In genomic region chr4:130130641-130131350, GRCm38 (mm10) we compare ENCODE assay signal across 16 mouse cellular contexts. TPM values are rescaled to one million over a fixed set of nuclear protein-coding genes. Genes with fewer than 3 reads are reported as not detected.
DNase-seq lines count a peak whose midpoint lies in the region; ATAC-seq lines count a peak whose summit lies in the region.
"Had no signal": no experiment of that assay in that cellular context is flagged by ENCODE, and none has a peak within 500 bp of the region (broad histone marks: within the 10 kb centered on the region; RNA-seq: fewer than 3 reads in every experiment).

No protein-coding gene starts in this region.

- no peaks in the 10 kb centered on the region for H3K27me3 ChIP-seq in intestine, embryonic 14.5 days (replicated peaks; ENCODE audit: control insufficient read depth, insufficient read depth, low read length)
- H3K27me3 ChIP-seq: neural tube, embryonic 12.5 days had no signal

- H3K4me1 ChIP-seq in intestine, embryonic 14.5 days (replicated peaks; ENCODE audit: control insufficient read depth, insufficient read depth, low read length) = peaks cover 5% of the 10 kb centered on the region
- H3K4me1 ChIP-seq: neural tube, embryonic 12.5 days had no signal

- no peak overlapping the region for H3K9ac ChIP-seq in intestine, embryonic 14.5 days (ENCODE audit: low read length)
- H3K9ac ChIP-seq: forebrain, embryonic 12.5 days; heart, embryonic 12.5 days; hindbrain, embryonic 12.5 days; neural tube, embryonic 12.5 days had no signal

- peaks cover 23% of the 10 kb centered on the region for H3K36me3 ChIP-seq in intestine, embryonic 14.5 days (ENCODE audit: control insufficient read depth, insufficient read depth, low read length)

- H3K27ac ChIP-seq in intestine, embryonic 14.5 days (ENCODE audit: low read depth) = peak overlapping the region; percentile 43
- H3K27ac ChIP-seq: forebrain, embryonic 12.5 days; hindbrain, embryonic 12.5 days; neural tube, embryonic 12.5 days had no signal

- no peak overlapping the region for H3K4me2 ChIP-seq in intestine, embryonic 14.5 days (ENCODE audit: low read length)
- H3K4me2 ChIP-seq: forebrain, embryonic 12.5 days; heart, embryonic 12.5 days; hindbrain, embryonic 12.5 days; neural tube, embryonic 12.5 days had no signal

- DNase-seq in ovary, adult 18-20 months (ENCODE audit: low spot score) = peak; percentile 62
- DNase-seq in ovary, postnatal 14 days (ENCODE audit: low spot score) = no peak
- DNase-seq in intestine, embryonic 14.5 days (ENCODE audit: low spot score) = peak; percentile 59
- peak; percentile 81 for DNase-seq in kidney, postnatal 10 days
- no peak for DNase-seq in heart, postnatal 36 days
- DNase-seq in left cerebral cortex, adult 18-20 months (ENCODE audit: low spot score in 2 of 2) = no peak
- DNase-seq: gastrocnemius, postnatal 14 days; right cerebral cortex, postnatal 4 days had no signal

- no peak overlapping the region for H3K4me3 ChIP-seq in intestine, embryonic 14.5 days (ENCODE audit: low read depth, low read length)
- H3K4me3 ChIP-seq: forebrain, embryonic 12.5 days; heart, embryonic 12.5 days; hindbrain, embryonic 12.5 days; megakaryocyte, embryonic 14.5 days; neural tube, embryonic 12.5 days had no signal

- intact Hi-C loops in heart, postnatal 36 days (cut with DNase I) = no loop called here

- WGBS in intestine, embryonic 14.5 days = 52% methylated on average over 13 of the region's 13 CpGs

- no peaks in the 10 kb centered on the region for H3K9me3 ChIP-seq in intestine, embryonic 14.5 days (ENCODE audit: control insufficient read depth, low read length)
- H3K9me3 ChIP-seq: forebrain, embryonic 12.5 days; heart, embryonic 12.5 days; hindbrain, embryonic 12.5 days; megakaryocyte, embryonic 14.5 days; neural tube, embryonic 12.5 days had no signal

- peak; percentile 57 for ATAC-seq in intestine, embryonic 14.5 days (replicated peaks; ENCODE audit: low FRiP score, low TSS enrichment, low read depth)
- ATAC-seq in megakaryocyte-erythroid progenitor cell, adult 5-6 weeks (replicated peaks; ENCODE audit: low FRiP score, low TSS enrichment, poor library complexity, severe bottlenecking) = no peak

RNA-seq across cellular contexts. Expression of gene Hcrtr1, which starts 8.4 kb away (rescaled TPM):
- polyA plus RNA-seq in intestine, embryonic 14.5 days (2014; fragmentation: Nextera tagmentation; extraction: Ambion mirVana) = 0.15 TPM in 1 of 2 replicates, not detected in the other
- total RNA-seq in megakaryocyte-erythroid progenitor cell, adult 5-6 weeks (2014; fragmentation: Nextera tagmentation) = not detected in 2 replicates
- total RNA-seq in megakaryocyte-erythroid progenitor cell, adult 5-6 weeks (2017) = not detected in 2 replicates
- total RNA-seq in heart, postnatal 36 days (2021) = not detected
- 1 to 10 TPM; 1.6 to 2.4 TPM for total RNA-seq in left cerebral cortex, adult 18-20 months (2021)
- total RNA-seq: CH12.LX; gastrocnemius, postnatal 14 days; liver, adult 2 months had no signal
- polyA plus RNA-seq: heart, embryonic 12.5 days had no signal

RNA-seq across cellular contexts. Expression of gene Pef1, which starts 28.4 kb away (rescaled TPM):
- polyA plus RNA-seq in intestine, embryonic 14.5 days (2014; fragmentation: Nextera tagmentation; extraction: Ambion mirVana) = 70.4 and 74.5 TPM in 2 replicates
- 27.0 and 57.4 TPM in 2 replicates for total RNA-seq in megakaryocyte-erythroid progenitor cell, adult 5-6 weeks (2014; fragmentation: Nextera tagmentation)
- total RNA-seq in megakaryocyte-erythroid progenitor cell, adult 5-6 weeks (2017) = 8.8 and 15.2 TPM in 2 replicates
- total RNA-seq in heart, postnatal 36 days (2021) = 10 to 100 TPM; 37.5 to 37.6 TPM
- 10 to 100 TPM; 79.7 to 82.3 TPM for total RNA-seq in left cerebral cortex, adult 18-20 months (2021)

RNA-seq across cellular contexts. Expression of gene Tinagl1, which starts 44.1 kb away (rescaled TPM):
- 27.0 and 39.6 TPM in 2 replicates for polyA plus RNA-seq in intestine, embryonic 14.5 days (2014; fragmentation: Nextera tagmentation; extraction: Ambion mirVana)
- total RNA-seq in megakaryocyte-erythroid progenitor cell, adult 5-6 weeks (2014; fragmentation: Nextera tagmentation) = 2.7 and 15.3 TPM in 2 replicates
- 1.8 and 2.7 TPM in 2 replicates for total RNA-seq in megakaryocyte-erythroid progenitor cell, adult 5-6 weeks (2017)
- 10 to 100 TPM; 55.2 to 76.8 TPM for total RNA-seq in heart, postnatal 36 days (2021)
- 10 to 100 TPM; 10.5 to 19.5 TPM for total RNA-seq in left cerebral cortex, adult 18-20 months (2021)
- total RNA-seq: CH12.LX had no signal

Comparison
In these comparisons a context has a peak if more than half of its experiments do, and no peak if none do; other contexts are left out.
1. DNase-seq: peak in ovary, adult 18-20 months (single experiment), intestine, embryonic 14.5 days (single experiment) and kidney, postnatal 10 days (single experiment); none in ovary, postnatal 14 days (single experiment), heart, postnatal 36 days (0 of 2) and left cerebral cortex, adult 18-20 months (0 of 2).